Mouse (Mus musculus) midbrain, embryonic 11.5 days (tissue): ENCODE measurements around the gene Tmem150a. TPM values are rescaled to one million over a fixed set of nuclear protein-coding genes. Genes with fewer than 3 reads are reported as not detected.

Experiments
- ATAC-seq: fragments of 200-750 bp; cut with Nextera tagmentation; 2 replicates; pipeline ENCODE4 v1.8.0; 2017; ENCODE audit warnings: moderate TSS enrichment, moderate library complexity; ENCODE audit not compliant: low FRiP score
- DNase-seq: peaks from one replicate; pipeline ENCODE4 v3.0.0; 2015; ENCODE audit warnings: low spot score; ENCODE audit errors: missing footprints
- H3K27ac ChIP-seq: fragments of 300-500 bp; sonication (generic); 2 replicates; pipeline ENCODE4 v1.5.1; 2014; ENCODE audit warnings: low read depth, low read length
- H3K27me3 ChIP-seq: fragments of 300-500 bp; sonication (generic); 2 replicates; pipeline ENCODE4 v1.6.1; 2014; ENCODE audit warnings: mild to moderate bottlenecking, low read length, moderate library complexity, mixed read lengths; ENCODE audit not compliant: control insufficient read depth, insufficient read depth
- H3K36me3 ChIP-seq: fragments of 300-500 bp; sonication (generic); 2 replicates; pipeline ENCODE4 v1.6.1; 2014; ENCODE audit warnings: mild to moderate bottlenecking, low read length, moderate library complexity, mixed read lengths; ENCODE audit not compliant: control insufficient read depth, insufficient read depth
- H3K4me1 ChIP-seq: fragments of 300-500 bp; sonication (generic); 2 replicates; pipeline ENCODE4 v1.6.1; 2014; ENCODE audit warnings: low read length; ENCODE audit not compliant: control insufficient read depth, insufficient read depth
- H3K4me2 ChIP-seq: fragments of 300-500 bp; sonication (generic); 2 replicates; pipeline ENCODE4 v1.6.1; 2014; ENCODE audit warnings: mild to moderate bottlenecking, moderate library complexity
- H3K4me3 ChIP-seq: fragments of 300-500 bp; sonication (generic); 2 replicates; pipeline ENCODE4 v1.5.1; 2014; ENCODE audit warnings: low read depth, low read length
- H3K9ac ChIP-seq: fragments of 300-500 bp; sonication (generic); 2 replicates; pipeline ENCODE4 v1.6.1; 2014; ENCODE audit warnings: low read length
- H3K9me3 ChIP-seq: fragments of 300-500 bp; sonication (generic); 2 replicates; pipeline ENCODE4 v1.6.1; 2016; ENCODE audit warnings: low read length; ENCODE audit not compliant: control insufficient read depth
- WGBS: fragments of 180-500 bp; shearing (Covaris S2); extraction: QIAGEN DNeasy Blood & Tissue Kit; methylation state at CpG from one replicate; pipeline ENCODE4 v1.1.7; 2014; 5-methylcytosine and 5-hydroxymethylcytosine counted together
- polyA plus RNA-seq: library from polyadenylated mRNA; unstranded; fragments of >200 nt; fragmentation: Nextera tagmentation; extraction: Ambion mirVana; gene quantifications from 2 replicates; pipeline ENCODE4 v1.2.1, GENCODE M21; 2014

Tmem150a gene
- polyA plus RNA-seq, 1 experiment from 2014 or later, result 6.2 TPM

- Histone ChIP-seq H3K36me3 (no peaks in the 10 kb centered on the region), H3K27ac (no peak overlapping the region), H3K4me2 (no peak overlapping the region), H3K9me3 (no peaks in the 10 kb centered on the region), H3K4me3 (no peak overlapping the region), H3K27me3 (no peaks in the 10 kb centered on the region), H3K4me1 (peaks cover 6% of the 10 kb centered on the region), H3K9ac (no peak overlapping the region)
- 76% methylated on average over 3 of the region's 3 CpGs for WGBS
- ATAC-seq, result no peak
- DNase-seq, result no peak
Observed at GRCm38 (mm10) chr6:72366304-72366703, 11.1 kb downstream of the Tmem150a start.

GRCm38 (mm10) chr6:72366844-72367443, 11.7 kb downstream of the Tmem150a start, which contains the start of gene Rnf181:
Gene Rnf181, minus strand, starts transcription at chr6:72366956.
- Histone ChIP-seq H3K36me3 (no peaks in the 10 kb centered on the region), H3K4me3 (no peak within 1 kb of the TSS)
- 80% methylated on average over 4 of the region's 4 CpGs for WGBS

DNA sequence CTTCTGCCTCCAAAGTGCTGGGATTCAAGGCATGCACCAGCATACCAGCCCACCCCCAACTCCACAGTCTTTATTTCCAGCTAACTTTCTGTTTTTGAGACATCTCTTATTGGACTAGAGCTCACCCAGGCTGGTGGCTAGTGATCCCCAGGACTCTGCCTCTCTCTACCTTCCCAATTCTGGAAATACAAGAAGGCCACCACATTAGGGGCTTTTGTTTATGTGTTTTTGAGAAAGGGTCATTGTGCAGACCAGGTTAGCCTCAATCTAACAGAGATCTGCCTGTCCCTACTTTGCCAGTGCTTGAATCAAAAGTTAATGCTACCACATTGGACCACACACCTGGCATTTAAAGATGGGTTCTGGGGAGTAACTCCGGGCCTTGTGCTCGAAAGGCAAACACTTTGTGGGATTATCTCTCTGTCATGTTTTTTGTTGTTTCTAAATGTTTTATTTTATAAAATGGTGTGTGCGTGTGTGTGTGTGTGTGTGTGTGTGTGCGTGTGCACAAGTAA, 12.3 kb downstream of the Tmem150a start:
- Histone ChIP-seq H3K9ac (no peak overlapping the region), H3K4me1 (peaks cover 3% of the 10 kb centered on the region; the same call in 1 of the 2 replicates), H3K27me3 (no peaks in the 10 kb centered on the region), H3K4me3 (no peak overlapping the region), H3K27ac (no peak overlapping the region), H3K4me2 (no peak overlapping the region), H3K36me3 (no peaks in the 10 kb centered on the region), H3K9me3 (no peaks in the 10 kb centered on the region)
- DNase-seq, result no peak
- 76% methylated on average over 4 of the region's 4 CpGs for WGBS
- ATAC-seq, result no peak

More at GRCm38 (mm10) chr6:72366844-72367443, 11.7 kb downstream of the Tmem150a start, which contains the start of gene Rnf181:
- H3K4me1 ChIP-seq, result peaks cover 3% of the 10 kb centered on the region; the same call in 1 of the 2 replicates
- no peak within 1 kb of the TSS for H3K9ac ChIP-seq
- H3K27me3 ChIP-seq, result no peaks in the 10 kb centered on the region
- no peak for DNase-seq
- no peak for ATAC-seq
- no peak within 1 kb of the TSS for H3K27ac ChIP-seq
- H3K4me2 ChIP-seq, result no peak within 1 kb of the TSS
- no peaks in the 10 kb centered on the region for H3K9me3 ChIP-seq

GRCm38 (mm10) chr6:72369557-72369956, 14.3 kb downstream of the Tmem150a start:
- H3K9ac ChIP-seq, result no peak overlapping the region
- H3K27ac ChIP-seq, result no peak overlapping the region
- WGBS, result 78% methylated on average over 4 of the region's 4 CpGs
- DNase-seq (no peak), ATAC-seq (no peak)
- H3K27me3 ChIP-seq, result no peaks in the 10 kb centered on the region
- H3K9me3 ChIP-seq, result no peaks in the 10 kb centered on the region
- no peaks in the 10 kb centered on the region for H3K4me1 ChIP-seq
- no peaks in the 10 kb centered on the region for H3K36me3 ChIP-seq
- H3K4me2 ChIP-seq, result no peak overlapping the region
- H3K4me3 ChIP-seq, result no peak overlapping the region

DNA sequence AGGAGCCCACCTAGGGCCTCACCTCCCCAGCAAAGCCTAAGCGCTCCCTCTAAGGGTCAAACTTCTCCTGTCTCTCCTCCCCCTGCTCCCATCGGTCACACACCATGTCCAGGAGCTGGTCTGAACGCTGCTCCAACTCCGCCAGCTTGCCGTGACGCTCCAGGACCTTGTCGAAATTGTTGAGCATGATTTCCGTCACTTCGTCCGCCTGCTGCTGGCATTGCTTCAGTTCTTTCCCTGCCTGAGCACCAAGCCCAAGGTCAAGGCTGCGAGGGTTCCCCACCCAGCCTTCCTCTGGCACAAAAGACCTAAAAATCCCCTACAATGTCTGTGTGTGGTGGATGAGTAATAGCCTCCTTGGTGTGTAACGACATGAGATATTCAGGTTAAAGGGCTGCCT, 14.8 kb downstream of the Tmem150a start:
- Histone ChIP-seq H3K4me2 (no peak overlapping the region), H3K27me3 (no peaks in the 10 kb centered on the region)
- 83% methylated on average over 12 of the region's 12 CpGs for WGBS

GRCm38 (mm10) chr6:72371147-72371546, 15.9 kb downstream of the Tmem150a start:
- Histone ChIP-seq H3K4me2 (no peak overlapping the region), H3K36me3 (no peaks in the 10 kb centered on the region), H3K9me3 (no peaks in the 10 kb centered on the region), H3K4me1 (no peaks in the 10 kb centered on the region), H3K4me3 (no peak overlapping the region), H3K27ac (no peak overlapping the region), H3K9ac (no peak overlapping the region), H3K27me3 (no peaks in the 10 kb centered on the region)
- 39% methylated on average over 5 of the region's 5 CpGs for WGBS
- ATAC-seq (no peak), DNase-seq (no peak)

More for the DNA sequence above, 14.8 kb downstream of the Tmem150a start:
- Histone ChIP-seq H3K27ac (no peak overlapping the region), H3K9ac (no peak overlapping the region), H3K4me1 (no peaks in the 10 kb centered on the region), H3K9me3 (no peaks in the 10 kb centered on the region), H3K4me3 (no peak overlapping the region), H3K36me3 (no peaks in the 10 kb centered on the region)
- DNase-seq, result no peak
- ATAC-seq, result no peak

GRCm38 (mm10) chr6:72371571-72371970, 16.3 kb downstream of the Tmem150a start:
- H3K4me3 ChIP-seq, result no peak overlapping the region
- H3K9me3 ChIP-seq, result no peaks in the 10 kb centered on the region
- H3K4me1 ChIP-seq, result no peaks in the 10 kb centered on the region
- no peaks in the 10 kb centered on the region for H3K36me3 ChIP-seq
- H3K9ac ChIP-seq, result no peak overlapping the region
- no peak overlapping the region for H3K4me2 ChIP-seq
- no peaks in the 10 kb centered on the region for H3K27me3 ChIP-seq
- DNase-seq (no peak), ATAC-seq (no peak)
- 35% methylated on average over 1 of the region's 1 CpGs for WGBS
- H3K27ac ChIP-seq, result no peak overlapping the region

GRCm38 (mm10) chr6:72373184-72373583, 17.9 kb downstream of the Tmem150a start:
- Histone ChIP-seq H3K36me3 (no peaks in the 10 kb centered on the region), H3K9me3 (no peaks in the 10 kb centered on the region), H3K4me3 (no peak overlapping the region), H3K4me2 (no peak overlapping the region), H3K4me1 (no peaks in the 10 kb centered on the region), H3K27me3 (no peaks in the 10 kb centered on the region), H3K27ac (no peak overlapping the region), H3K9ac (no peak overlapping the region)
- 87% methylated on average over 4 of the region's 4 CpGs for WGBS
- DNase-seq, result no peak
- no peak for ATAC-seq

- H3K4me2 ChIP-seq, result no peak overlapping the region
- 74% methylated on average over 7 of the region's 7 CpGs for WGBS
- no peaks in the 10 kb centered on the region for H3K36me3 ChIP-seq
- no peaks in the 10 kb centered on the region for H3K4me1 ChIP-seq
- DNase-seq, result no peak
- no peak overlapping the region for H3K4me3 ChIP-seq
- no peaks in the 10 kb centered on the region for H3K9me3 ChIP-seq
- no peak for ATAC-seq
- H3K27ac ChIP-seq, result no peak overlapping the region
- H3K27me3 ChIP-seq, result peaks cover 1% of the 10 kb centered on the region
- no peak overlapping the region for H3K9ac ChIP-seq
Observed at GRCm38 (mm10) chr6:72374206-72374605, 19.0 kb downstream of the Tmem150a start.
